Mouse (Mus musculus) adrenal gland (tissue): ENCODE measurements around the gene Tk1.

Source experiments
- intact Hi-C: fragments of 180-260 bp; cut with DNase I; formaldehyde crosslinking; loops from one replicate; pipeline ENCODE4 v1.15.1; 2025
- long read RNA-seq, 2 experiments: library from polyadenylated mRNA; unstranded; transcript quantifications; one replicate each; pipeline ENCODE4 v2.0.0; 2020; ENCODE audit warnings: borderline replicate concordance in 1 of 2; ENCODE audit not compliant: insufficient replicate concordance in 1 of 2

Gene Tk1
- long read RNA-seq, experiment 1, partial matches to known transcripts, result 0 of 2 reads
- long read RNA-seq, experiment 1, other reads (novel, unspliced or antisense), result 0 of 2 reads
- long read RNA-seq, experiment 2, partial matches to known transcripts, result 0 of 2 reads
- long read RNA-seq, experiment 2, other reads (novel, unspliced or antisense), result 1 of 2 reads

GRCm38 (mm10) chr11:117825333-117826101 is at the start of gene Tk1, which contains the start of gene Afmid:
TSS of gene Tk1 (minus strand) at chr11:117826092.
TSS of gene Afmid (plus strand) at chr11:117825924.
- intact Hi-C loops, result loop anchor here (10.0 kb wide), 1 partner anchor 441 kb away; no protein-coding TSS in a partner anchor

GRCm38 (mm10) chr11:117875681-117876080 is 49.8 kb upstream of the Tk1 start:
- intact Hi-C loops, result loop anchor here (10.0 kb wide), 1 partner anchor 339 kb away; no protein-coding TSS in a partner anchor

GRCm38 (mm10) chr11:117874419-117874818 is 48.5 kb upstream of the Tk1 start:
- intact Hi-C loops, result loop anchor here (5.0 to 10.0 kb wide), 4 partner anchors 38 to 340 kb away; partner anchors contain the start of gene Socs3

GRCm38 (mm10) chr11:117872861-117873608 is 47.1 kb upstream of the Tk1 start, which contains the start of gene Tha1:
TSS of gene Tha1 (minus strand) at chr11:117873481.
- intact Hi-C loops, result loop anchor here (5.0 to 10.0 kb wide), 4 partner anchors 39 to 342 kb away; partner anchors contain the start of gene Socs3

- intact Hi-C loops, result loop anchor here (2.0 to 10.0 kb wide), 5 partner anchors 40 to 343 kb away; partner anchors contain the start of gene Socs3
These were observed 46.2 kb upstream of the Tk1 start for GRCm38 (mm10) chr11:117871911-117872584.

- intact Hi-C loops, result loop anchor here (2.0 to 10.0 kb wide), 5 partner anchors 41 to 343 kb away; partner anchors contain the start of gene Socs3
These were observed 45.5 kb upstream of the Tk1 start for GRCm38 (mm10) chr11:117871376-117871775.

- intact Hi-C loops, result loop anchor here (2.0 to 10.0 kb wide), 5 partner anchors 41 to 344 kb away; partner anchors contain the start of gene Socs3
These were observed 44.9 kb upstream of the Tk1 start for GRCm38 (mm10) chr11:117870688-117871365.

- intact Hi-C loops, result no loop called here
These were observed 40.1 kb upstream of the Tk1 start for GRCm38 (mm10) chr11:117865988-117866387.

GRCm38 (mm10) chr11:117864805-117865204 is 38.9 kb upstream of the Tk1 start:
- intact Hi-C loops, result no loop called here

GRCm38 (mm10) chr11:117863174-117863856 is 37.4 kb upstream of the Tk1 start:
- intact Hi-C loops, result no loop called here

- intact Hi-C loops, result no loop called here
These were observed 34.7 kb upstream of the Tk1 start, which contains the start of gene Tmem235 for GRCm38 (mm10) chr11:117860601-117861000. TSS of gene Tmem235 (plus strand) at chr11:117860752.

GRCm38 (mm10) chr11:117858392-117858791 is 32.5 kb upstream of the Tk1 start:
- intact Hi-C loops, result no loop called here

GRCm38 (mm10) chr11:117857462-117857861 is 31.6 kb upstream of the Tk1 start:
- intact Hi-C loops, result no loop called here

GRCm38 (mm10) chr11:117855975-117856374 is 30.1 kb upstream of the Tk1 start:
- intact Hi-C loops, result no loop called here

- intact Hi-C loops, result no loop called here
These were observed 29.5 kb upstream of the Tk1 start for GRCm38 (mm10) chr11:117855360-117855759.

- intact Hi-C loops, result no loop called here
These were observed 28.3 kb upstream of the Tk1 start for GRCm38 (mm10) chr11:117854241-117854640.

GRCm38 (mm10) chr11:117852875-117853274 is 27.0 kb upstream of the Tk1 start:
- intact Hi-C loops, result no loop called here

GRCm38 (mm10) chr11:117848985-117849671 is 23.2 kb upstream of the Tk1 start, which contains the start of gene Birc5:
TSS of gene Birc5 (plus strand) at chr11:117849251.
- intact Hi-C loops, result no loop called here
